Mouse (Mus musculus) layer of hippocampus, adult 11-12 months (tissue): ENCODE results near the gene A4gnt.

Experiments
- DNase-seq: peaks from one replicate; pipeline ENCODE4 v3.0.0; 2022; ENCODE audit warnings: low spot score

The A4gnt gene

DNA sequence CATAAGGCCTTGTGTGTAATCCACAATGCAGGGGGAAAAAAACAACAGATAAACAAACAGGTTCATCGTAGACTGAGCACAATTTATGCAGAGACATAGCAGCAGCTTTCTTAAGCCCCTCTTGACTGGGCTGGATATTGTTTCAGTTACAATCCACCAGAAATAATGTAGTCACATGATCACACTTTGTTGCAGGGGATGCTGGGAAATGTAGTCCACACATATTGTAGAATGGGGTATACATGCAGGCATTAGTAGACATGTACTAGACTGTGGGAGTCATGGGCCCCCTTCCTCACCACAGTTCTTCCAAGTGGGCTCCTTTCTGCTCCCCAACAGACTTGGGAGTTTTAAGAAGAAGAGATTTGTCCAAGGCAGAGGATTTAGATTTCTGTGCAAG lies 24.5 kb downstream of the A4gnt start:
- DNase-seq = no peak

DNA sequence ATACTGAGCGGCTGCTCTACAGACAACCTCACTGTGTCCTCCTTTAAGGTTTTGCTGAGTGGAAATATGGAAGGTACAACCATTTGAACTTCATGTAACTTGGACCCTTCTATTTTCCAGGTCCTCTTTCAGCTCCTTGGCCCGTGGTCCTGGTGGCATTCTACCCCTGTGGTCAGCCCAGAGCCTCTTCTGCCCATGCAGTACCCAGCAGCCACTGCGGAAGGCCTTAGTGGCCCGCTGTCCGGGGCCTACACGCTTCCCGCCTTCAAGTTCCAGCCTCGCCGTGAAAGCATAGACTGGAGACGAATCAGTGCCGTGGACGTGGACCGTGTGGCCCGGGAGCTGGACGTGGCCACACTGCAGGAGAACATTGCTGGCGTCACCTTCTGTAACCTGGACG lies 24.9 kb downstream of the A4gnt start:
- DNase-seq = no peak

DNA sequence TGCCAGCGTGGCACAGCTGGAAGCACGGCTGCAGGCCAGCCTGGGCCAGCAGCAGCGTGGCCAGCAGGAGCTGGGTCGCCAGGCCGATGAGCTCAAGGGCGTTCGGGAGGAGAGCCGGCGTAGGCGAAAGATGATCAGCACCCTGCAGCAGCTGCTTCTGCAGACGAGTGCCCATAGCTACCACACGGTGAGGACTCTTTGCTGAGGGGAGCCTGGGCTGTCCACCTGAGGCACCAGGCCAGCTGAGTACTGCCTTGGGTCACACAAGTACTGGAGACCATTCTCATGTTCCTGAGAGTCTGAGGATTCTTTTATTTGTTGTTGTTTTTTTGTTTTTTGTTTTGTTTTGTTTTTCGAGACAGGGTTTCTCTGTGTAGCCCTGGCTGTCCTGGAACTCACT lies 25.4 kb downstream of the A4gnt start:
- DNase-seq = no peak

DNA sequence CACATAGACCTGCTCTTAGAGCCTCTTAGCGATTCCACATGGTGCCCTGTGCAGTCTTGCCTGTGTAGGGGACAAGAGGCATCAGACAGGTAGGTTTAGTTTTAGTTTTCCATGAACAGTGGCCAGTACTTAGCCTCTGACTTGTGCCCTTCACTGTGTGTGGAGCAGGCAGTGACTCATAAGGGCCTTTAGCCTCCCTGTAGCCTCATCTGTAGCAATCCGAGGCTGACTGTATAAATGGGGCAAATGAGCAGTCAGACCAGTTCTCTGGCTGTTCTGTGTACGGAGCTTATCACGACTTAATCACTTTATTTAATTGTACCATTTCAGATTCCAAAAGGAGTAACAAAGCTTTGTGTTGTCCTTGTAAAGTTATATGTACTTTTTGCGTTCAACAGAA lies 27.7 kb downstream of the A4gnt start:
- no peak for DNase-seq

- no peak for DNase-seq
These were observed 33.1 kb downstream of the A4gnt start for GRCm38 (mm10) chr9:99645416-99645815.

GRCm38 (mm10) chr9:99646102-99646501 lies 33.8 kb downstream of the A4gnt start:
- no peak for DNase-seq

GRCm38 (mm10) chr9:99660756-99661155 lies 48.5 kb downstream of the A4gnt start:
- no peak for DNase-seq

GRCm38 (mm10) chr9:99661606-99662166 lies 49.4 kb downstream of the A4gnt start:
- DNase-seq = no peak

DNA sequence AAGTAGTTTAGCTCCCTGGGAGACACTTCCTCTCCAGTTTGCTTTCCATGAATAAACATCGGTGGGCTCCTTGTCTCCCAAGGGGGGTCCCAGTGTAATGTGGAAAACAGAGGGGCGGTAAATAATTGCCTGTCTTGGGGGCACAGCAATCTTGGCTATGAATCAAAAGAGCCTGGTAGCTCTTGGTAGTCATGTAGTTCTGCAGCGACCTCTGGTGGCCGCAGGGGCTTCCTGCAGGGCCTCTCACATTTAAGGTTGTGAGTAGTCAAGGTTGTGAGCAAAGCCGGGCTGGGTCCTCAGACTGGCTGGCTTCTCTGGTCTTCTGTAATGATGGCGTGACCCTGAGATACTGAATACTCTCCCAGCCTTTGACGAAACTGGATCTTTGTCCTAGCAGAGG lies 50.1 kb downstream of the A4gnt start:
- peak; percentile 78 for DNase-seq

GRCm38 (mm10) chr9:99662887-99663286 lies 50.6 kb downstream of the A4gnt start:
- no peak for DNase-seq

DNA sequence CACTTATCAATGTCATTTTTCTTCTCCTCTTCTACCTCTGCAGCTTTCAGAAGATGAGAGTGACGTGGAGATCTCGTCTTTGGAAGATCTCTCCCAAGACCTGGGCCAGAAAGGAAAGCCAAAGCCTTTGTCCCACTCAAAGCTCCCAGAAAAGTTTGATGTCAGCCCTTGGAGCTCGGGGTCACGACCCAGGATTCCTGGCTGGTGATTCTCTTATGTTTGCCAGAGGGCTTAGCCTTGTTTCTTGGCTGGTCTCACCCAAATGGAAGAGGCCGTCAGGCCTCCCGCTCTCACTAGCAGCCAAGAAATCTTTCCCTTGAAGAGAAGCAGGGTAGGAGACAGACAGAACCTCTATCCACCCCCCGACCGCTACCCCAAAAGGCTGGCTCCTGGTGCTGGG lies 55.3 kb downstream of the A4gnt start:
- no peak for DNase-seq

- no peak for DNase-seq
These were observed 59.3 kb downstream of the A4gnt start for GRCm38 (mm10) chr9:99671603-99672002.
